Mouse (Mus musculus) kidney, adult 18-20 months (tissue): ENCODE data around the gene Akr1d1.
A peak's percentile ranks its signal among the peaks of the same experiment; 100 is the strongest.

Source experiments
- DNase-seq: peaks from one replicate; pipeline ENCODE4 v3.0.0; 2021

Akr1d1 gene

DNA sequence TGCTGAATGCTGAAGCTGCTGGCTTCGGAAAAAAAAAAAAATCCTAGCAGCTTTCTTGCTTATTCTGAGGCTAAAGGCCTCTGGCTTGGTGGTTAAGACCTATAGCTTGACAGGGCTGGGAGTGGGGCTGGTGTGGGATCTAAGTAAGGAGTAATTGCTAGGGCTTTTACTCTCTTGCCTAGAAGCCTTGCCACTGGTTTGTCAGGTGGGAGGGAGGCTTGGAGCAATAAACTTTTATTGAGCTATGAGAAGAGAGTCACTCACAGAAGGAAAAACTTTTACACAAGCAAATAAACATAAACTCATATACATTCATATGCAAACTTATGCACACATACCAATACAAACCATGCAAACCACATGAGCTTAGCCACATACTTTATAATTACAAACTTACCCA, 42.0 kb downstream of the Akr1d1 start:
- no peak for DNase-seq

GRCm38 (mm10) chr6:37572935-37573334, 43.0 kb downstream of the Akr1d1 start:
- no peak for DNase-seq

GRCm38 (mm10) chr6:37580476-37580875, 50.5 kb downstream of the Akr1d1 start:
- no peak for DNase-seq

- peak; percentile 72 for DNase-seq
Measured at GRCm38 (mm10) chr6:37589340-37589962, 59.5 kb downstream of the Akr1d1 start.

DNA sequence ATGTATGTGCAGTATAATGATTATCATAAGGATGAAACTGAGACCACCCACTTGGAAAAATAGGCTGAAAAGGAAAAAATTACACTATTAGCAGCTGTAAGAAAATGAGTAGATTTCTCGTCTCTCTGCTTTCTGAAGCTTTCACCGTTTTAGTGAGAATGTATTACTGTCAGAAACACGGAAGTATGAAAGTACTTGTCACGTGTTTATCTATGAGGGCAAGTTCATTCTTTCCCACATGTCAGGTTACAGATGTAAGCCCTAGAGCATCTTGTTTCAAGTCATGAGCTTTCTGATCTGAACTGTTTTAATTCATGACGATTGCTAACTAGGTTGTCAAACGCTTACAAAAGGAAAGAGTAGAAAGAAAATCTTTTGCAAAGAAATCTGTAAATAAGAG, 60.8 kb downstream of the Akr1d1 start:
- DNase-seq: no peak

GRCm38 (mm10) chr6:37592101-37593032, 62.4 kb downstream of the Akr1d1 start:
- DNase-seq: peak; percentile 71

- DNase-seq: no peak
Measured at GRCm38 (mm10) chr6:37593033-37593374, 63.0 kb downstream of the Akr1d1 start.

DNA sequence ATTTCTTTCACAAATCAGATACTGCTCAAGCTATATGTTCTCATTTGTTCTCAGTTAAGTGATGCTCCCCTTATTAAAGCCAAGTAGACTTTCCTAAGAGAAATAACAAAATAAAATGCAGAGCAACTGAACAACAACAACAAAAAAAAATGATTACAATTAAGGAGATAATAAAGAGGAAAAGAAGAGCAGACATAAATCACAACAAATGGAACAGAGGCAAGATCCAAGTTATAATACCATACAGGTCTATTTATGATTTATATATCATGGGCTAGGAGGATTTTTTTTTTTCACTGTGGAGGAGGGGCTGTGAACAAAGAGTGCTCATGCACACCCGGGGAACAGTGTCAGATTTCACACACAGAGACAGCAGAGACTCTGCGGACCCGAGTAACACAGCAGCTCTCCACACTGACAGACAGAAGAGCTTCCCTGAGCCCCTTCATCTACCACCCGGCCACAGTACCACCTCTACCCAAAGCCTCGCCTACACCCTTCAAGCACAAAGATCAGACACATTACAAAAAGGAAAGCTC, 63.6 kb downstream of the Akr1d1 start:
- no peak for DNase-seq

DNA sequence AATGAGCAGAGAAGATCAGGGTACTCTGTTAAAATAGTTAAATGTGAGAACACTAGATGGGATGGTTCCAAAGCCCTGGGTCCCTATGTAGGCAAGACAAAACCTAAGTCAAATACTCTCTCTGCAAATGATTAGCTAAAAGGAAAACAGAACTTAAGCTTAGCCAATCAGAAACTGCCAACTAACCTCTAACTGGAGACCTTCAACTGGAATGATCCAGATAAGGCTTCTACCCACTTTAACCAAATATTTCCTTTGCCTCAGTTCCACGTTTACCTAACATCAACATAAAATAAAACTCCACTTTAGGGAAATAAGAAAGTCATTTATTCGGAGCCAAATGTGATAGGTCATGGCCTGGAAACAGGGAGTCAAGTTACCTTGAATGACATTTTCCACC, 67.1 kb downstream of the Akr1d1 start:
- no peak for DNase-seq

GRCm38 (mm10) chr6:37598033-37598432, 68.1 kb downstream of the Akr1d1 start:
- DNase-seq: no peak

DNA sequence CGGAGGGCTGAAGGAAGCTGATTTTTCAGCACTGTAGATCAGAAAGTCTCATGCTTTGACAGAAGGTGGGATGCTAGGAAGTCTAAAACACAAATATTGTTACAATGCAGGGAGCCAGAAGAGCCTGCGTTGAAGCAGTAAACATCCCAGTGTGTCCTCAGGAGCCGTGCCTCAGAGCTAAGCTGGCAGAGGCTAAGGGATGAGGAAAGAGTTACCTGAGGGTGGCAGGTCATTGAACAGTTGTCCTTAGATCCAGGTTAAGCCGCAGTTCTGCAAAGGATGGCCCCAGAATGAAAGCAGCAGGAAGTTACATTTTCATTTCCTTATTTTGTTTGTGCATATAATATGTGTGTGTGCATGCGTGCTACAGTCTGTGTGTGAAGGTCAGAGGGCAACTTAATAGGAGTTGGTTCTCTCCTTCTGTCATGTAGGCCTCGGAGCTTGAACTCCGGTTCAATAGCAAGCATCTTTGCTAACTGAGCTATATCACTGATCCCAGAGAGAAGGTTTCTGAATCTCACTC, 71.1 kb downstream of the Akr1d1 start:
- DNase-seq: no peak

DNA sequence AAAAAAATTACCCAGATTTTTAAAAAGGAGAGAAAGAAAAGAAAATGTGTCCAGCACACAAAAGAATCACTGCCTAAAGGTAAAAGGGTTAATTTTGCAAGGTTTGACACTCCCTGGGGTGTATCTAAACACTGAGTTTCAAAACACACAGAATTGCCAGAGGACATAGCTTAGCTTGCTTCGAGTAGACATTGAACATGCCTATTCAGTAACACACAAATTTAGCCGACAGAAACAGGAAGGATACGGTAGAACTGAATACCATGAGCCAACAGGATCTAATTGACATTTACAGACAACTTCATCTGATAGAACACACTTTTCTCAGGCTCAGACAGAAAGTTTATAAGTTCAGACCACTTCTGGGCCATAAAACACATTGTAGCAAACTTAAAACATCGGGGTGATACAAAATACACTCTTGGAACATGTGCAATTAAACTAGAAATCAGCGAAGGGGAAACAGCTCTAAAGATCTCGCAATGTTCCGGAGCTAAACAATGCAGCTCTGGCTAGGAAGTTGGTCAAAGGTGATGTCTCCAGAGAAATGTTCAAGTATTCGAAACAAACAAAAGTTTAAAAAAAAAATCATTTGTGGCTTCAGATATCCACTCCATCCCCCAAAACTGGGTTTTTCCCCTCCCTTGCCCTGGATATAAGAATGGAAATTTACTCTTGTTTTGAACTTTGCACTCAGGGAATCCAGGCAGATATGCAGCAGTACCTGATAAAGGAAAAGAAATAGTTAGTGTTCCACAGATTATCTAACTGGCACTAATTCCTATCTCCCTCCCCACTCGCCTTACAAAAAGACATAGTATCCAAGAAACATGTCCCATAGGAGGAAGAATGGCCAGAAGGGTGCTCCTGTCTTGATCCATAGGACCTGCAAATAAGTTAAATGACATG, 73.1 kb downstream of the Akr1d1 start:
- no peak for DNase-seq

- no peak for DNase-seq
Measured at GRCm38 (mm10) chr6:37604178-37604883, 74.4 kb downstream of the Akr1d1 start.

DNA sequence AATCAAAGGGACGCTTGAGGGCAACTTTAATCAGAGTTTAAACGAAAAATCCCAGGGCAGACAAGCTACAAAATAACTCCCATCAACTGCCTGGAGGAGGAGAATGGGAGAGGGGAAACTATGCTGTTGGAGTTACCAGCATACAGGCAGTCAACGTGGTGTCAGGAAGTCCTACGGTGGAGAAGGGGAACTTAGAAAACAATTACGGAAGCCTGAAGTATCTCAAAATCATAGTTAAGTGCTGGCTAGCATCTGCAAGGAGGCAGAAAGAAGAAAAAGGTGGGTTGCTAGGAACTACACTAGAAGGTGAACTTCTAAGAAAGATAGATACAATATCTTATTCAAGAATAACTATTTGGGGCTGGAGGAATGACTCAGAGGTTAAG, 74.9 kb downstream of the Akr1d1 start:
- no peak for DNase-seq

- no peak for DNase-seq
Measured at GRCm38 (mm10) chr6:37607511-37608289, 77.7 kb downstream of the Akr1d1 start.

DNA sequence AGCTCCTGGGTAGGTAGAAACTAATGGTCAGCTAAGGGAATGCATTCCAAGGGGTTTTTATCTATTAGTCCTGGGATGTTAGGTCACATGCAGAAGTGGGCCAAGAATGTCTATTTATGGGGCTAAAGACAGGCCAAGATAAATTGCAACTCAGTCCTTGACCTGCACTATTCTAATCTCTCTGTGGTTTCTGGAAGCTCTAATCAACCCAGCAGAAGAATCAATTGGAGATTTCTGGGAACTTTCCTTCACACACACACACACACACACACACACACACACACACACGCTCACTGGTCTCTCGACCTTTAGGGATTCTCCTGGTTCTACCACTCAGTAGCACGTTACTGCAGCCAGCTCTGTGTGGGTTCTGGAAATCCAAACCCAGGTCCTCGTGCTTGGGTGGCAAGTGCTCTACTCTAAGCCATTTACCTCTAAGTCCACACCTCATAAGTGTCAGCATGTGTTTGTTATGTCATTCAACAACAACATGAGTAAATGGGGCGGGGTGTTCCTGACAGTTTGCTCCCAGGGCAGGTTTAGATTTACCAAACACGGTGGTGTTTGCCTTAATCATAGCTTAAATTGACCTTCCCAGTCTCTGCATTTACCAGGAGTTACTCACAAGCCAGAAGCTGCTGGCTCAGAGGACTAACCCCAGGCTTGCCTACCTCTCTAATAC, 82.8 kb downstream of the Akr1d1 start:
- no peak for DNase-seq

- DNase-seq: no peak
Measured at GRCm38 (mm10) chr6:37615490-37615889, 85.5 kb downstream of the Akr1d1 start.

- DNase-seq: no peak
Measured at GRCm38 (mm10) chr6:37616136-37616535, 86.2 kb downstream of the Akr1d1 start.

DNA sequence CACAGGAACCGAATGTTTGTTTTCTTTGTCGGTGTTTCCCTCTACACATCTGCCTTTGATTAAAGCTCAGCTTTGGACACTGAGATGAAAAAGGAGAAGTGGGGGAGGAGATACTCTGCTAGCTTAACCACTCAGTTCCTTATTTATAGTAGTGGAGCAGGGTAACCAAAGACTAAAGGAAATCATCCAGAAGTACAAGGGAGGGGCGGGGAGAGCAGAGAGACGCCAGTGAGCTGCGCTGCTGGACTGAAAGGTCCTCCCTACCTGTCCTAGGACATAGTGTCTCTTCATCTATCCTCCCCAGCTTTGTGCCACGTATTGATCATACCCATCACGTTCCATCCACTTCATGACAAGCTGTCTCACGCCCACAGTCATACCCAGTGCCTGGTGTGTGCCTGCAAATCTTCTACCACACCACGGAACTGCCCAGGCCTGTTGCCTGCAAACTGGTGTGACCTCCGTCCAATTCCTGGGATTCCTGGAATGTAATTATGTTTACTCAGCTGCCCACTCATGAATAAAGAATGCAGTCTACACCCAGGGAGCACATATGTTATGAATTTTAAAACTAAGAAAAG, 87.5 kb downstream of the Akr1d1 start:
- peak; percentile 69 for DNase-seq
